Mouse (Mus musculus) adrenal gland, postnatal 4 days (tissue): ENCODE data around the gene Gm21903. TPM values are rescaled to one million over a fixed set of nuclear protein-coding genes. Genes with fewer than 3 reads are reported as not detected.
"Not testable (repeated sequence)": the region's sequence is repeated elsewhere in the genome, so short reads cannot be mapped to it uniquely, and the experiment has no call there.

Source experiments
- DNase-seq, 2 experiments: peaks; one replicate each; pipeline ENCODE4 v3.0.0; 2021 to 2022; ENCODE audit warnings: low spot score in 2 of 2, mixed read lengths in 2 of 2
- long read RNA-seq, 2 experiments: library from polyadenylated mRNA; stranded (forward); transcript quantifications; one replicate each; pipeline ENCODE4 v2.0.0; 2021
- total RNA-seq, 2 experiments: library from RNA; stranded (reverse); gene quantifications; 2 replicates each; pipeline ENCODE4 v1.2.3; 2021

Gene Gm21903
- not detected for total RNA-seq
- long read RNA-seq, experiment 1: 0 reads
- long read RNA-seq, experiment 2: 0 reads

GRCm38 (mm10) chr17:39043241-39043640 is at the start of gene Gm21903:
Gm21903 (minus strand) TSS chr17:39043341.
- no peak for DNase-seq

- no peak for DNase-seq
Observed at GRCm38 (mm10) chr17:39076937-39077336, 33.8 kb upstream of the Gm21903 start, which contains the start of gene Esp23. Esp23 (minus strand) TSS chr17:39077037.

GRCm38 (mm10) chr17:39063641-39064040 is 20.5 kb upstream of the Gm21903 start:
- no peak for DNase-seq

- DNase-seq: not testable (repeated sequence)
Observed at GRCm38 (mm10) chr17:39036395-39036794, 6.7 kb downstream of the Gm21903 start, which contains the start of gene Esp24. Esp24 (plus strand) TSS chr17:39036695.

GRCm38 (mm10) chr17:39017184-39017583 is 26.0 kb downstream of the Gm21903 start:
- DNase-seq: no peak

- no peak for DNase-seq
Observed at GRCm38 (mm10) chr17:39010675-39011638, 32.2 kb downstream of the Gm21903 start.

GRCm38 (mm10) chr17:39009846-39010245 is 33.3 kb downstream of the Gm21903 start:
- DNase-seq: no peak

Other genes starting within 250 kb of the Gm21903 start
- gene Esp24, start 6.6 kb downstream of the Gm21903 start, total RNA-seq: not detected
- gene Esp23, start 33.7 kb upstream of the Gm21903 start, total RNA-seq: not detected
- not detected for gene Esp22, start 52.0 kb upstream of the Gm21903 start, total RNA-seq